Mouse (Mus musculus): ENCODE measurements at regions not wholly inside any gene's neighbourhood (a gene's known extent, or its start where the extent isn't known, plus 50 kb on each side); places are given as distances from the start of the nearest gene placed in this dataset.

DNA sequence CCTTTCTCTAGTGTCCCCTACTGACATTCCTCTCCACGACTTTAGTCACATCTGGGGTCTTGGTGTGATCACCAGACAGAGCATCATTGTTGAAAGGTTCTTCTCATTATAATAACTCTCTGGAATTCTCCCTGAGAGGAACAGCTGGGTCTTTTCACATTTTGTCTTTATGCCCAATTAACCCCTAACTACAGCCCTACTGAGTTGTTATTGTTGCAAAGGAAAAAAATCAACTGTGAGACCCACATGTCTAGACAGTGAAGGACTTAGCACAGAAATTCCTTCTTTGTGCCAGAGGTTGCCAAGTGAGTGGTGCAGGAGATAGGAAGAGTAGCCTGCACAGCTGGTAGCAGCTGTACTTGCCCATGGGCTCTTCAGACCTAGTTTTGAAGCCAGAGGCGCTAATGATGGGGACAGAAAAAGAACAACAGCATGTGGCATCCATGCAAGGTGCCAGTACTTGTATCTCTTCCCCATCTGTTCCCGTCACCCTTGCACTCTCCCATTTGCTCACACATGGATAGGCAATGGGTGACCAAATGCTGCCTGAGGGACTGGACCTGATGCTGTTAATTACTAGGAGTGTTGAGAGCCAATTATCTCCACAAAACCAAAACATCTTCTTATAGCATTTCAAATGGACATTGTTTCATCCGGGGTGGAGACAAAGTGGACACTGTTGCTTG is 189.1 kb downstream of the Olfm4 start:
- TF ChIP-seq CTCF (IDR thresholded peaks at IDR 0.05; ENCODE audit: control insufficient read depth, insufficient read depth, low read length) = no peak
- no peak for TF ChIP-seq POLR2A (IDR thresholded peaks at IDR 0.05; ENCODE audit: borderline replicate concordance, control insufficient read depth, low read depth, low read length)

All from bone marrow, adult 2 months (tissue).